Mouse (Mus musculus): ENCODE data around the gene Slc4a4. TPM values are rescaled to one million over a fixed set of nuclear protein-coding genes. Genes with fewer than 3 reads are reported as not detected.

The Slc4a4 gene
- total RNA-seq, 2 experiments from 2014 or later, result 110 to 122 TPM

Other genes starting within 250 kb of the Slc4a4 start
- gene Grsf1, start 210.6 kb upstream of the Slc4a4 start, total RNA-seq (2021), result 100 to 1,000 TPM in 1 of 2 experiments, 10 to 100 TPM in 1; 94.5 to 106 TPM
- gene Mob1b, start 166.0 kb upstream of the Slc4a4 start, total RNA-seq (2021), result 10 to 100 TPM; 30.8 to 32.8 TPM
- gene Dck, start 121.8 kb upstream of the Slc4a4 start, total RNA-seq (2021), result 10 to 100 TPM; 18.2 to 19.2 TPM